ENCODE assay signal across 21 mouse cellular contexts in genomic region chr1:156386232-156386631, GRCm38 (mm10). TPM values are rescaled to one million over a fixed set of nuclear protein-coding genes. Genes with fewer than 3 reads are reported as not detected.
"Had no signal": no experiment of that assay in that cellular context is flagged by ENCODE, and none has a peak within 500 bp of the region (broad histone marks: within the 10 kb centered on the region; RNA-seq: fewer than 3 reads in every experiment).

No protein-coding gene starts in this region.

- H3K4me3 ChIP-seq: lung, embryonic 15.5 days; midbrain, embryonic 10.5 days; midbrain, embryonic 12.5 days; myocyte; neural tube, embryonic 13.5 days; neural tube, embryonic 15.5 days had no signal

- H3K27ac ChIP-seq: lung, embryonic 15.5 days; midbrain, embryonic 10.5 days; midbrain, embryonic 12.5 days; neural tube, embryonic 13.5 days; neural tube, embryonic 15.5 days had no signal

- ATAC-seq: lung, postnatal 0 days; midbrain, embryonic 16.5 days had no signal

- H3K27me3 ChIP-seq: lung, embryonic 15.5 days; midbrain, embryonic 12.5 days; neural tube, embryonic 13.5 days; neural tube, embryonic 15.5 days had no signal

- H3K36me3 ChIP-seq: lung, embryonic 15.5 days; midbrain, embryonic 10.5 days; midbrain, embryonic 12.5 days; neural tube, embryonic 13.5 days; neural tube, embryonic 15.5 days had no signal

- H3K4me2 ChIP-seq: lung, embryonic 15.5 days; midbrain, embryonic 12.5 days; neural tube, embryonic 13.5 days; neural tube, embryonic 15.5 days had no signal

- H3K9me3 ChIP-seq: lung, embryonic 15.5 days; midbrain, embryonic 10.5 days; midbrain, embryonic 12.5 days; neural tube, embryonic 13.5 days; neural tube, embryonic 15.5 days had no signal

- DNase-seq: lung, adult 2 months; lung, postnatal 14 days; lung, postnatal 4 days; midbrain, embryonic 14.5 days; retina, postnatal 1 day; right cerebral cortex, adult 18-20 months; right cerebral cortex, postnatal 25 days; right cerebral cortex, postnatal 4 days; spleen, adult 18-20 months; thymus, postnatal 14 days; thymus, postnatal 36 days had no signal

- H3K9ac ChIP-seq: lung, embryonic 15.5 days; midbrain, embryonic 12.5 days; neural tube, embryonic 13.5 days; neural tube, embryonic 15.5 days had no signal

- H3K4me1 ChIP-seq: lung, embryonic 15.5 days; midbrain, embryonic 10.5 days; midbrain, embryonic 12.5 days; neural tube, embryonic 13.5 days; neural tube, embryonic 15.5 days had no signal

RNA-seq across cellular contexts. Expression of gene Axdnd1, which starts 34.7 kb away (rescaled TPM):
- polyA plus RNA-seq: midbrain, embryonic 12.5 days; neural tube, embryonic 11.5 days; neural tube, embryonic 15.5 days; small intestine, adult 2 months had no signal
